Mouse (Mus musculus): ENCODE measurements at regions not wholly inside any gene's neighbourhood (a gene's known extent, or its start where the extent isn't known, plus 50 kb on each side); places are given as distances from the start of the nearest gene placed in this dataset.
A peak's percentile ranks its signal among the peaks of the same experiment; 100 is the strongest.

DNA sequence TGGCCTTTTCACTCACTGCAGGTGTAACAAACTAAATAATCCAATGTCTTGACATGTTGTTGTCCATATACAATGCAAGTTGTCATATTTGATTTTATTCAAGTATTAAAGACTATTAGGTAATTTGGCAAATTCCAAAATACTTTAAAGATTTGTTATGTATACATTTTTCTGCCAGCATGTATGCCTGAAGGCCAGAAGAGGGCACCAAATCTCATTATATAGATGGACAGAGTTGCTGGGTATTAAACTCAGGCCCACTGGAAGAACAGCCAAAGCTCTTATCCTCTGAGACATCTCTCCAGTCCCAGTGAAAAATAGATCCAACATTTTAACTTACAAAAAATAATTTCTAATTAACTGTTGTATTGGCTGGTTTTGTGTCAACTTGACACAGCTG, 80.5 kb upstream of the Cenpq start:
- TF ChIP-seq CTCF (IDR thresholded peaks at IDR 0.05) (0 out of 2 replicates have a peak, but pooled peaks have one; percentile 2), POLR2A (IDR thresholded peaks at IDR 0.05; ENCODE audit: insufficient read depth, low read depth, low read length) (no peak)
- intact Hi-C loops (cut with DNase I), result no loop called here
- no peak overlapping the region for H3K4me3 ChIP-seq

More for the DNA sequence above, 80.5 kb upstream of the Cenpq start:
- Histone ChIP-seq H3K27me3 (ENCODE audit: control insufficient read depth, insufficient read depth, low read length) (no peaks in the 10 kb centered on the region), H3K79me2 (replicated peaks; ENCODE audit: control insufficient read depth, insufficient read depth, low read length) (no peaks in the 10 kb centered on the region), H3K9ac (ENCODE audit: low read depth, low read length) (no peak overlapping the region), H3K36me3 (ENCODE audit: control insufficient read depth, insufficient read depth, low read length) (no peaks in the 10 kb centered on the region), H3K27ac (no peak overlapping the region), H3K4me1 (ENCODE audit: control insufficient read depth, insufficient read depth, low read length) (no peaks in the 10 kb centered on the region)
- no peak for DNase-seq
